Mouse (Mus musculus) urinary bladder, postnatal 0 days (tissue): ENCODE data around the gene Hdgfl3. TPM values are rescaled to one million over a fixed set of nuclear protein-coding genes. Genes with fewer than 3 reads are reported as not detected.

Experiments used
- polyA plus RNA-seq: library from polyadenylated mRNA; unstranded; fragments of >200 nt; fragmentation: Nextera tagmentation; extraction: Ambion mirVana; gene quantifications from 2 replicates; pipeline ENCODE4 v1.2.1, GENCODE M21; 2015

Hdgfl3 gene
- 7.6 and 9.2 TPM in 2 replicates for polyA plus RNA-seq

GRCm38 (mm10) chr7:81934267-81934745 is at the start of gene Hdgfl3:
Gene Hdgfl3 (minus strand): TSS chr7:81934473.

DNA sequence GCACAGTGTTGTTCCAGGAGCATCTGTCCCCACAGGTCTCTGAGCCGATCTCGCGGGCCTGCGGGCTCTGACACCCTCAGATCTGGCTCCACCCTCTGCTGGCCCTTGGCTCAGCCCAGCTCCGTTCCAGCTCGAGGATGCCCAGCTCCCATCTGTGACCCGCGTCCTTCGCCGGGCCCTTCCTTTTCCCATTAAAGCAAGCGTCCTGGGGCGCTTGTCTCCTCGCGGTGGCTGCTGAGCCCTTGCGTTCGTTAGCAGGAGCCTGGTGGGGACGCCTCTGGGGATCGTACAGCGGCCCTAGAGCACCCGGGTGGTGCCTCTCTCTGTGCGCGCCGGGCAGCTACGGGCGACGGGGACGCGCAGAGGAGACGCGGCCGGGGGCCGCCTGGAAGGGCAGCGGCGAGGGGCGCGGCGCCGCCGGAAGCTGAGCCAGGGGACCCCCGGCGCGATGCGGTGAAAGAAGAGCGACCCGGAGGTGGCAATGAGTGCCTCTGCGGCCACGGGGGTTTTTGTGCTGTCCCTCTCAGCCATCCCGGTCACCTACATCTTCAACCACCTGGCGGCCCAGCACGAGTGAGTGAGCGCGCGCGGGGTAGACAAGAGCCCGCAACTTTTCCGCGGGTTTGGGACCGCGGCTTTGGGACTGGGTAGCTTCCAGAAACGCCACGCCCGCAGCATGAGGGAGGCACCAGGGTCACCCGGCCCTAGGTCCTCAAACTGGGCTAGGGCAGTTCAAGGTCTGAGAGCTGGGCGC is 75.1 kb downstream of the Hdgfl3 start, which contains the start of gene Tm6sf1:
Gene Tm6sf1 (plus strand): TSS at position 34 of the 754 bp plus-strand sequence.

GRCm38 (mm10) chr7:81855694-81856093 is 78.6 kb downstream of the Hdgfl3 start, which contains the start of gene Gm10160:
Gene Gm10160 (minus strand): TSS chr7:81855794.

Other genes starting within 250 kb of the Hdgfl3 start
- gene Homer2, start 226.9 kb downstream of the Hdgfl3 start, polyA plus RNA-seq, result 57.8 and 78.9 TPM in 2 replicates
- gene Ramac, start 171.5 kb downstream of the Hdgfl3 start, polyA plus RNA-seq, result 109 and 119 TPM in 2 replicates
- 36.8 and 42.9 TPM in 2 replicates for gene 3110040N11Rik, start 145.0 kb downstream of the Hdgfl3 start, polyA plus RNA-seq
- gene Btbd1, start 105.0 kb downstream of the Hdgfl3 start, polyA plus RNA-seq, result 39.5 and 42.3 TPM in 2 replicates
- gene Gm10160, start 78.7 kb downstream of the Hdgfl3 start, polyA plus RNA-seq, result not detected in 2 replicates
- gene Tm6sf1, start 75.5 kb downstream of the Hdgfl3 start, polyA plus RNA-seq, result 8.7 and 9.0 TPM in 2 replicates
- gene Bnc1, start 57.8 kb upstream of the Hdgfl3 start, polyA plus RNA-seq, result 1.7 and 3.0 TPM in 2 replicates
- 23.2 and 24.9 TPM in 2 replicates for gene Sh3gl3, start 239.4 kb upstream of the Hdgfl3 start, polyA plus RNA-seq